Comparison of ENCODE assay signal across 8 mouse cellular contexts in the genomic region with DNA sequence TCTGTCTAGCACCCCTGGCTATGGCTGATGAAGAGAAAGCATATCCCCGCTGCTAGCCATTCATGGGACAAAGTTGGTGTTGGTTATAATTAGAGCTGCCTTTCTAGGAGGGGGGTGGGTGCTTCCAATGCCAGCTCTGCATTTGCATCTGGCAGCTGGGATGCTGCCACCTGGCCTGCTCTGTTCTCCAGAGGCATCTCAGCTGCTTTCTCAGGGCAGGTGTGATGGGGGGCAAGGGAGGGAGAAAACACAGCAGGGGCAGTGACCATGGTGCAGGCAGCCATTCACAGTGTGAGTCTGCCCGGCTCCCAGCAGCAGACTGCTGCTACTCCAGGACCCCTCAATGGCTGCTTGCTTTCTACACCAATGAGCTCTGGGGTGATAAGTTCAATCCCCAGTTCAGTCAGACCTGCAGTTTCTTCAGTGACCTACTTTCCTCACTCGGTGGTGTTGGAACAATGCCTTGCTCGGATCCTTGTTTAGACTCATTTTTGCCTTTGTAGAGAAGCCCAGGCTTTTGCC.
DNase-seq lines count a peak whose midpoint lies in the region; ATAC-seq lines count a peak whose summit lies in the region.

No protein-coding gene starts in this region.

- H3K9me3 ChIP-seq in hindbrain, embryonic 13.5 days: no peaks in the 10 kb centered on the region
- H3K9me3 ChIP-seq in kidney, embryonic 14.5 days (ENCODE audit: control insufficient read depth, low read length): no peaks in the 10 kb centered on the region

- peaks cover 53% of the 10 kb centered on the region for H3K4me1 ChIP-seq in hindbrain, embryonic 13.5 days (replicated peaks)
- H3K4me1 ChIP-seq in kidney, embryonic 14.5 days (ENCODE audit: control insufficient read depth, insufficient read depth, low read length): peaks cover 9% of the 10 kb centered on the region; the same call in 1 of the 2 replicates

- no peak overlapping the region for H3K4me2 ChIP-seq in hindbrain, embryonic 13.5 days
- no peak overlapping the region for H3K4me2 ChIP-seq in kidney, embryonic 14.5 days (replicated peaks; ENCODE audit: low read depth, low read length)

- peak; percentile 20 for DNase-seq in NIH3T3 (ENCODE audit: low read depth)
- peak; percentile 74 for DNase-seq in brain, adult 2 months (ENCODE audit: low read depth, low spot score)
- DNase-seq in gastrocnemius, postnatal 36 days: peak; percentile 11 to 34
- no peak for DNase-seq in left cerebral cortex, postnatal 25 days (ENCODE audit: low spot score in 2 of 2)

- 0 out of 2 replicates have a peak, but pooled peaks have one; percentile 20 for ATAC-seq in hindbrain, embryonic 13.5 days (ENCODE audit: low FRiP score)
- no peak for ATAC-seq in kidney, embryonic 14.5 days (ENCODE audit: low FRiP score, low TSS enrichment)
- ATAC-seq in inflammation-experienced regulatory T-cells, adult 6 months: no peak
- no peak for ATAC-seq in megakaryocyte progenitor cell, adult 5-6 weeks (replicated peaks; ENCODE audit: poor library complexity)

- no peaks in the 10 kb centered on the region for H3K27me3 ChIP-seq in hindbrain, embryonic 13.5 days
- no peaks in the 10 kb centered on the region for H3K27me3 ChIP-seq in kidney, embryonic 14.5 days (ENCODE audit: control insufficient read depth, insufficient read depth, low read length)

- H3K9ac ChIP-seq in hindbrain, embryonic 13.5 days: no peak overlapping the region
- H3K9ac ChIP-seq in kidney, embryonic 14.5 days (ENCODE audit: low read depth, low read length): no peak overlapping the region

- 0 out of 2 replicates have a peak overlapping the region, but pooled peaks have one; percentile 23 for H3K27ac ChIP-seq in hindbrain, embryonic 13.5 days
- no peak overlapping the region for H3K27ac ChIP-seq in kidney, embryonic 14.5 days (ENCODE audit: low read depth, low read length)

- intact Hi-C loops in gastrocnemius, postnatal 36 days (cut with DNase I): no loop called here
- intact Hi-C loops in left cerebral cortex, postnatal 25 days (cut with DNase I): loop anchor here (2.0 to 10.0 kb wide), 2 partner anchors 75 to 431 kb away; a partner anchor contains a TSS

- H3K4me3 ChIP-seq in hindbrain, embryonic 13.5 days: no peak overlapping the region
- no peak overlapping the region for H3K4me3 ChIP-seq in kidney, embryonic 14.5 days (ENCODE audit: low read length)

- no peaks in the 10 kb centered on the region for H3K36me3 ChIP-seq in hindbrain, embryonic 13.5 days
- no peaks in the 10 kb centered on the region for H3K36me3 ChIP-seq in kidney, embryonic 14.5 days (ENCODE audit: control insufficient read depth, insufficient read depth, low read length)

- 14% methylated on average over 4 of the region's 4 CpGs for whole genome bisulfite sequencing in hindbrain, embryonic 13.5 days
- WGBS in kidney, embryonic 14.5 days: 39% methylated on average over 4 of the region's 4 CpGs

Comparison
In these comparisons a context has a peak if more than half of its experiments do, and no peak if none do; other contexts are left out.
1. DNase-seq: peak in NIH3T3 (single experiment), brain, adult 2 months (single experiment) and gastrocnemius, postnatal 36 days (2 of 2); none in left cerebral cortex, postnatal 25 days (0 of 2).